Mouse (Mus musculus): ENCODE results near the gene Guca2b.
A peak's percentile ranks its signal among the peaks of the same experiment; 100 is the strongest.

The Guca2b gene

GRCm38 (mm10) chr4:119658731-119659130, at the start of gene Guca2b:
TSS of gene Guca2b (minus strand) at chr4:119658954.
- no peak for DNase-seq (ENCODE audit: low read depth)

- no peak for DNase-seq (ENCODE audit: low read depth)
Observed at GRCm38 (mm10) chr4:119707751-119708150, 49.0 kb upstream of the Guca2b start.

- DNase-seq (ENCODE audit: low read depth): no peak
Observed at GRCm38 (mm10) chr4:119707326-119707725, 48.6 kb upstream of the Guca2b start.

- no peak for DNase-seq (ENCODE audit: low read depth)
Observed at GRCm38 (mm10) chr4:119703965-119704364, 45.2 kb upstream of the Guca2b start.

- no peak for DNase-seq (ENCODE audit: low read depth)
Observed at GRCm38 (mm10) chr4:119701269-119701954, 42.7 kb upstream of the Guca2b start.

- DNase-seq (ENCODE audit: low read depth): no peak
Observed at GRCm38 (mm10) chr4:119698339-119698738, 39.6 kb upstream of the Guca2b start.

GRCm38 (mm10) chr4:119685746-119686145, 27.0 kb upstream of the Guca2b start:
- no peak for DNase-seq (ENCODE audit: low read depth)

- peak; percentile 5 for DNase-seq (ENCODE audit: low read depth)
Observed at GRCm38 (mm10) chr4:119682596-119682995, 23.8 kb upstream of the Guca2b start.

- peak; percentile 11 for DNase-seq (ENCODE audit: low read depth)
Observed at GRCm38 (mm10) chr4:119672685-119673084, 13.9 kb upstream of the Guca2b start.

GRCm38 (mm10) chr4:119671164-119671563, 12.4 kb upstream of the Guca2b start:
- no peak for DNase-seq (ENCODE audit: low read depth)

GRCm38 (mm10) chr4:119670736-119671135, 12.0 kb upstream of the Guca2b start:
- no peak for DNase-seq (ENCODE audit: low read depth)

- no peak for DNase-seq (ENCODE audit: low read depth)
Observed at GRCm38 (mm10) chr4:119670210-119670555, 11.4 kb upstream of the Guca2b start.

GRCm38 (mm10) chr4:119669356-119670209, 10.8 kb upstream of the Guca2b start:
- no peak for DNase-seq (ENCODE audit: low read depth)

- no peak for DNase-seq (ENCODE audit: low read depth)
Observed at GRCm38 (mm10) chr4:119668596-119668995, 9.8 kb upstream of the Guca2b start.

GRCm38 (mm10) chr4:119668185-119668584, 9.4 kb upstream of the Guca2b start:
- DNase-seq (ENCODE audit: low read depth): no peak

- DNase-seq (ENCODE audit: low read depth): peak; percentile 60
Observed at GRCm38 (mm10) chr4:119667454-119667853, 8.7 kb upstream of the Guca2b start.

- DNase-seq (ENCODE audit: low read depth): no peak
Observed at GRCm38 (mm10) chr4:119666116-119666515, 7.4 kb upstream of the Guca2b start.

GRCm38 (mm10) chr4:119665166-119665565, 6.4 kb upstream of the Guca2b start:
- DNase-seq (ENCODE audit: low read depth): no peak

- peak; percentile 21 for DNase-seq (ENCODE audit: low read depth)
Observed at GRCm38 (mm10) chr4:119663409-119664095, 4.8 kb upstream of the Guca2b start.

- DNase-seq (ENCODE audit: low read depth): peak; percentile 70
Observed at GRCm38 (mm10) chr4:119662976-119663375, 4.2 kb upstream of the Guca2b start.

GRCm38 (mm10) chr4:119662151-119662550, 3.4 kb upstream of the Guca2b start:
- no peak for DNase-seq (ENCODE audit: low read depth)

GRCm38 (mm10) chr4:119660007-119660406, 1.3 kb upstream of the Guca2b start:
- DNase-seq (ENCODE audit: low read depth): no peak

- DNase-seq (ENCODE audit: low read depth): no peak
Observed at GRCm38 (mm10) chr4:119658246-119658645, 508 bp downstream of the Guca2b start.

Data from 416B (cell line).